Mouse (Mus musculus): Measurements from ENCODE around the gene Rab1a.

DNA sequence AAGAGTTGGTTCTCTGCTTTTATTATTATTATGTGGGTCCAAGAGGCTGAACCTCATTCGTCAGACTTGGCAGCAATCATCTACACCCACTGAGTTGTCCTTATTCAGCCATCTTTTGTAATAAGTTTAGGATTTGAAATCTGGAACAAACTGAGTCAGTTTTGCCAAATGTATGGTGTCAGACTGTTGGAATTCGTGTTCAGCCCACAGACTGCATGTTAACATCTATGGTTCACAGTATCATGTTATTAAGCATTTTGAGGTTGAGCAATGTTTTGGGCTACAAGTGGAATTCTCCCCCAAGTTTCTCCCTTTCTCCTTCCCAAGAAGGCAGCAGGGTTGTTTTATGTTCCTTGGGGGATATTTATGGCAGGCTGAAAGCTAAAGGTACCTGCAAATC lies 51.9 kb downstream of the Rab1a start:
- TF ChIP-seq CTCF (IDR thresholded peaks at IDR 0.05; ENCODE audit: low read depth) (no peak), EP300 (IDR thresholded peaks at IDR 0.05; ENCODE audit: low read depth) (no peak)

Measured in liver, postnatal 0 days (tissue).